Mouse (Mus musculus): ENCODE measurements around the gene Ccdc92b. TPM values are rescaled to one million over a fixed set of nuclear protein-coding genes. Genes with fewer than 3 reads are reported as not detected.

Gene Ccdc92b
- total RNA-seq, 2 experiments from 2014 or later, result 0.47 to 0.59 TPM

DNA sequence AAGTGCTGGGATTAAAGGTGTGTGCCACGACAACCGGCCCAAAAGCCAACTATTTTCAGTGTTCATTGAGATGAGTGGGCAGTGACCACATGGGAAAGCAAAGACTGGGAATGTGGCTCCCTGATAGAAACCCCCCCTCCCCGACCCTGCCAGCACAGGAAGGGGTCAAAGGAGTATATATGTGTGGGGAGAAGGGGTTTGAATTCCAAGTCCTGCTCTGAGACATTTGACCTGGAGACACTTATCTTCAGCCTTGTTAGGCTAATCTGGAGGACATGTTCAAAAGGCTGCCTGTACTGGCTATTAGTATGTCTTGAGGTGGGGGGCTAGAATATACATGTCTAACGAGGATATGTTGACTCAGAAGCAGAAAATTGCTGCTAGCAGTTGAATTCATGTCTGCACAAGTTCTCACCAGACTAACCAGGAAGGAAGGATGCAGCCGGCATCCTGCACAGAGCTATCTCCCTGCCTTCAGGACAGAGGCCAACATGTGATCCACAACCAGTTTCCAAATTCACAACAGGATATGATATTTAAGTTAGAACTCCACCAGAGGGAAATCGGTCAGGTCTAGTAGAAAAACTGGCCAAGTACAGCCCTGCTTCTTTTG lies 53.6 kb downstream of the Ccdc92b start:
- DNase-seq (ENCODE audit: low spot score), result no peak
- intact Hi-C loops (cut with DNase I), result no loop called here

DNA sequence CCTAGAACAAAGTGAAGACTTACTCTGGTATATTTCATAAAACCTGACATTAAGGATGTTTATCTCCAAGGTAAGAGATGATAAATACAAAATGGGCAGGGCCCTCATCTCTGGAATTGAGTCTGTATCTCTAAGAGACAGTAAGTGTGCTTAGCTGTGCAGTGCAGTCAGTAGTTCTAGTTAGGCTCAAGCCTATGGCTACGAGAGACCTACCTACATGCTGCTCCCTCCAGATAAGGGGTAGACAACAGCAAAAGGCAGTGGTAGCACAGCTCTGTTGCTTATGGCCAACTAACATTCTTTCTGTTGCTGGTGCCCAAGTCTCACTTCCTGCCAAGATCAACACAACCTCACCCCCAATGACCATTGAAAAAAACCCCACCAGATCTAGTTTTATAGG lies 54.2 kb downstream of the Ccdc92b start:
- no peak for DNase-seq (ENCODE audit: low spot score)
- intact Hi-C loops (cut with DNase I), result no loop called here

DNA sequence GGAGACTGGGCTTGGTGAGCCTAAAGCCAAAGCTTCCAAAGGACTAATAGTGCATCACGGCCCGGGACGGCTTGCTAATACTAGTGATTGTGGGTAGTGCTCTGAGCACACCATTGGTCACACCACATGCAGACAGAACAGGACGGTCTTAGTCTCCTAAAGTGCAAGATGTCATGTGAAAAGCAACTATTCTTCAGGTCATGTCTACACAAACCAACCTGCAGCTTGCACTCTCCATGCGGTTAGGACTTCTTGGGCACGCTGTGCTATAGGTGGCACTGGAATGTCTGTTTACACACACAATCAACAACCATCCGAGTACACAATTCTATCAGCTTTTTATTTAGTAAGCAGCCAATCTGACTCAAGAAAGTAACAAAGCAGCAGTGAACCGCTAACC lies 55.3 kb downstream of the Ccdc92b start:
- intact Hi-C loops (cut with DNase I), result no loop called here
- no peak for DNase-seq (ENCODE audit: low spot score)

DNA sequence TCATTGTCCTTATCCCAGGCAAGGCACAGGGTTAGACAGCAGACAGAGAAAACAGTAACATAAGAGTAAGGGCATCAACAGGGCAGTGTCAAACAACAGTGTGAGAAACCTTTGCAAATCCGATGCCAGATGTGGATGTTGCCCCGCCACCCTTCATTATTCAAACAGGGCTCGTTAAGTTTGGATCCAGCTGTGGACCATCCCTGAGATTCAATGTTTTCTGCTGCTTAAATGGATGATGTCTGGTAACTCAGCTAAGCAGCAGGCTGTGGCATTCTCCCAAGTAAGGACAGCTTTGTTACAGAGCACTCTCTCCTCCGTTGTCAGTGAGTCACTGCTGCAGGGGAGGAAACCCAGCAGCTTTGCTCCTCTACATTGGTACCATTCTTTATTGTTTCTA lies 55.8 kb downstream of the Ccdc92b start:
- no peak for DNase-seq (ENCODE audit: low spot score)
- intact Hi-C loops (cut with DNase I), result no loop called here

Other genes with a start within 250 kb of the Ccdc92b start
- 10 to 100 TPM; 85.8 to 86.8 TPM for gene Rap1gap2, start 8.7 kb upstream of the Ccdc92b start, total RNA-seq (2021)
- 100 to 1,000 TPM; 208 to 227 TPM for gene Cluh, start 29.9 kb downstream of the Ccdc92b start, total RNA-seq (2021)
- 100 to 1,000 TPM; 206 to 224 TPM for gene Pafah1b1, start 105.1 kb downstream of the Ccdc92b start, total RNA-seq (2021)
- gene Mettl16, start 151.2 kb downstream of the Ccdc92b start, total RNA-seq (2021), result 10 to 100 TPM; 14.0 to 15.1 TPM
- gene Mnt, start 211.3 kb downstream of the Ccdc92b start, total RNA-seq (2021), result 10 to 100 TPM in 1 of 2 experiments, 1 to 10 TPM in 1; 9.8 to 10.6 TPM

Measured in heart, postnatal 25 days (tissue).